Mouse (Mus musculus) heart, adult 11 months (tissue): ENCODE measurements at regions not wholly inside any gene's neighbourhood (a gene's known extent, or its start where the extent isn't known, plus 50 kb on each side); places are given as distances from the start of the nearest gene placed in this dataset.

Experiments used
- DNase-seq: peaks from one replicate; pipeline ENCODE4 v3.0.0; 2022

- DNase-seq: no peak
Measured at GRCm38 (mm10) chr7:83031101-83031500, 164.0 kb downstream of the Mex3b start.

- no peak for DNase-seq
Measured at GRCm38 (mm10) chr7:83032025-83032424, 164.9 kb downstream of the Mex3b start.

GRCm38 (mm10) chr7:83032924-83033323 lies 165.8 kb downstream of the Mex3b start:
- DNase-seq: peak; percentile 90

GRCm38 (mm10) chr7:83035190-83035589 lies 168.1 kb downstream of the Mex3b start:
- DNase-seq: no peak

- DNase-seq: peak; percentile 91
Measured at GRCm38 (mm10) chr7:83036397-83036796, 169.3 kb downstream of the Mex3b start.

GRCm38 (mm10) chr7:83037100-83037499 lies 170.0 kb downstream of the Mex3b start:
- no peak for DNase-seq

- no peak for DNase-seq
Measured at GRCm38 (mm10) chr7:83037714-83038113, 170.6 kb downstream of the Mex3b start.

GRCm38 (mm10) chr7:83043746-83044145 lies 176.6 kb downstream of the Mex3b start:
- DNase-seq: no peak

GRCm38 (mm10) chr7:83045266-83045665 lies 178.1 kb downstream of the Mex3b start:
- DNase-seq: no peak

GRCm38 (mm10) chr7:83050011-83050410 lies 182.9 kb downstream of the Mex3b start:
- no peak for DNase-seq

GRCm38 (mm10) chr7:83050833-83051497 lies 183.8 kb downstream of the Mex3b start:
- no peak for DNase-seq

GRCm38 (mm10) chr7:83056101-83056935 lies 189.2 kb downstream of the Mex3b start:
- peak; percentile 85 for DNase-seq

- no peak for DNase-seq
Measured at GRCm38 (mm10) chr7:83060318-83060717, 193.2 kb downstream of the Mex3b start.

- DNase-seq: no peak
Measured at GRCm38 (mm10) chr7:83060733-83061132, 193.6 kb downstream of the Mex3b start.

GRCm38 (mm10) chr7:83061197-83061893 lies 194.2 kb downstream of the Mex3b start:
- DNase-seq: peak; percentile 39

GRCm38 (mm10) chr7:83061894-83062477 lies 194.9 kb downstream of the Mex3b start:
- no peak for DNase-seq

GRCm38 (mm10) chr7:83063559-83063958 lies 196.4 kb downstream of the Mex3b start:
- peak; percentile 58 for DNase-seq

GRCm38 (mm10) chr7:83065341-83065740 lies 198.2 kb downstream of the Mex3b start:
- no peak for DNase-seq

- peak; percentile 69 for DNase-seq
Measured at GRCm38 (mm10) chr7:83074399-83074970, 207.4 kb downstream of the Mex3b start.

GRCm38 (mm10) chr7:83075159-83075952 lies 208.2 kb downstream of the Mex3b start:
- peak; percentile 27 for DNase-seq

- DNase-seq: peak; percentile 53
Measured at GRCm38 (mm10) chr7:83077035-83077918, 210.1 kb downstream of the Mex3b start.
